Mouse (Mus musculus) bone marrow macrophage, adult 2 months (primary cell): ENCODE results near the gene Ramp1.

Source experiments
- CTCF ChIP-seq: IDR thresholded peaks from 2 replicates; pipeline ENCODE4 v1.5.1; 2012; ENCODE audit warnings: low read depth, mild to moderate bottlenecking, low read length, moderate library complexity
- POLR2A ChIP-seq: IDR thresholded peaks from 2 replicates; pipeline ENCODE4 v1.6.1; 2012; ENCODE audit warnings: mild to moderate bottlenecking, low read depth, low read length, borderline replicate concordance

- TF ChIP-seq CTCF (no peak), POLR2A (no peak)
These were observed 46.9 kb downstream of the Ramp1 start for GRCm38 (mm10) chr1:91226562-91226961.
